Mouse (Mus musculus): ENCODE results near the gene Usp1. TPM values are rescaled to one million over a fixed set of nuclear protein-coding genes. Genes with fewer than 3 reads are reported as not detected.
"Not testable (repeated sequence)": the region's sequence is repeated elsewhere in the genome, so short reads cannot be mapped to it uniquely, and the experiment has no call there.

Usp1 gene
- 10 to 100 TPM in 3 of 4 experiments, 1 to 10 TPM in 1; 10.0 to 13.1 (median 12.4) TPM for total RNA-seq (2022)

DNA sequence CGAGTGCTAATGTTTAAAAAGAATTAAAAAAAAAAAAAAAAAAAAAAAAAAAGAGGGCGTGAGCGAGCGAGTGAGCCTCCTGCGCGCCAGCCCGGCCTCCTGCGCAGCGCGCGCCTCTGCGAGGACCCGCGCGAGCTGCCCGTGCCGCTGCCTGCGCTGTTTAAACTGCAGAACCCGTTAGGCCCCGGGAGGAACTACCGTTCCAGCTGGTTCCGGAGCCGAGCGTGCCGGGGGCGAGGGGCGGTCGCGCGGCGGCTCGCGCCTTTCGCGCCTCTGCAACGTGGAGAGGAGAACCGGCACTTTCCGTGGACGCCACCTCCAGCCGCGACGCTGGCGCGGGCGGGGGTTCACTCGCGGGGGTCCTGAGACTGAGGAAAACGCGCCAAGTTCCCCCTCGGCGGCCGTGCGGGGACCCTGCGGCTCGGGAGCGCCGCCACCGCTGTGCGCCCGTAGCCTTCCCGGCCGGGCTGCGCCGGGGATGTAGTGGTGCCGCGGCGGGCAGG, at the start of gene Usp1:
Gene Usp1 (plus strand): TSS at position 243 of the 503 bp plus-strand sequence.
- peak; percentile 78 to 81 for DNase-seq (ENCODE audit: low spot score in 2 of 2)

DNA sequence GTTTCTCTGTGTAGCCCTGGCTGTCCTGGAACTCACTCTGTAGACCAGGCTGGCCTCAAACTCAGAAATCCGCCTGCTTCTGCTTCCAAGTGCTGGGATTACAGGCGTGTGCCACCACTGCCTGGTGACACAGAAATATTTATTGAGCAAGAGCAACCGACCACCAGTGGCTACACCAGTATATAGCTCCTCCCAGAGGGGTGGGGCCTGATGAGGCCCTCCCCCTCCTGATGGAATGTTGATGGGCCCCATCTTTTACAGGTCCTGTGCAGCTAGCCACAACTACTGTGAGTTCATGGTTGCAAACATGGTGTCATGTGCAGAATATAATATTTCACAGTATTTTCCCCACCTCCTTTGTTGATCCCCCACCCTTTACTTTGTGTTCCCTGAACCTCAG, 40.9 kb upstream of the Usp1 start:
- DNase-seq (ENCODE audit: low spot score in 2 of 2), result no peak

DNA sequence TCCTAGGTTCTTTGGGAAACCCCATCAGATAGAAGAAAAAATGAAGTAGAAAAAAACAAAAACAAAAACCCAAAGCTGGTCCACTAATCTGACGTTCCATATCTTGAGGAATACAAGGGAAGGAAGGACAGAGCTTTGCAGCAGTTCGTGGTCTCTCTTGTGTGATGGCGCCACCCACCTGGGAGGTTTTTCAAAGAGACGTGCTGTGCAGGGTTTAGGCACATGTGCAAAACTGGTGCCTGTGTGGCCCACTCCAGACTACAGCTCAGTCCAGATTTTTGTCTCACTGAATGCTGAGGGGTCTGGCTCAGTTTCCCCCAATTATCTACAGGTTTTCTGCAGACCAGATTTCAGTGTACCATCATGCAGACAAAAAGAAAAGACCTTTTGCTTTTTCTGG, 37.2 kb upstream of the Usp1 start:
- DNase-seq (ENCODE audit: low spot score in 2 of 2), result no peak

DNA sequence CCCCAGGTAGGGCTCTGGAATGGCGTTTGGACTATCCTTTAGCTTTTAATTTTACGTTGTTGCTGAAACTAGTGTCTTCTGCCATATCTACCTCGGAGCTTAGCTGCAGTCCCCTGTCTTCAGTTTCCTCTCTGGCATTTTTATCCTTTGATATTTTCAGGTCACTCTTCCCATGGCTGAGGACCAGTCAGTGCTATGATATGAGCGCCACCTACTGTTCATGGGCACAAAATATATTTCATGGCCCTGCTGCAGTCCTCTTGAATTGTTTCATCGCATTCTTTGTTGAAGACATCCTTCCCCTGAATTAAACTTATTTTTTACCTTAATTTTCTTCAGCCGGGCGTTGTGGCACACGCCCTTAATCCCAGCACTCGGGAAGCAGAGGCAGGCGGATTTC, 36.5 kb upstream of the Usp1 start:
- no peak for DNase-seq (ENCODE audit: low spot score in 2 of 2)

DNA sequence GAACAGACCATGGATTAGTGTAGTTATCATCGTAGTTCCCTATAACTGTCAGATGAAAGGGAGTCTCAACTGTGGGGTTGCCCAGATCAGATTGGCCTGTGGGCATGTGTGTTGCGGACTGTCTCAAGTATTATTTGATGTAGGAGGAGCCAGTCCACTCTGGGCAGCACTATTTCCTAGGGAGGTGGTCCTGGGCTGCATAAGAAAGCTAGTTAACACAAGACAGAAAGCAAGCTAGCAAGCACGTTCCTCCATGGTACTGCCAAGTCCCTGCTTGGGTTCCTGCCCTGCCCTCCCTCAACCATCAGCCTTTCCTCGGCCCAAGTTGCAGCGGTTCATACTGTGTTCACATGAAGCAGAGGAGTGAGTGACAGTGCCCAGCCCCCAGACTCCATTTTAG, 13.4 kb upstream of the Usp1 start:
- DNase-seq (ENCODE audit: low spot score in 2 of 2), result no peak

DNA sequence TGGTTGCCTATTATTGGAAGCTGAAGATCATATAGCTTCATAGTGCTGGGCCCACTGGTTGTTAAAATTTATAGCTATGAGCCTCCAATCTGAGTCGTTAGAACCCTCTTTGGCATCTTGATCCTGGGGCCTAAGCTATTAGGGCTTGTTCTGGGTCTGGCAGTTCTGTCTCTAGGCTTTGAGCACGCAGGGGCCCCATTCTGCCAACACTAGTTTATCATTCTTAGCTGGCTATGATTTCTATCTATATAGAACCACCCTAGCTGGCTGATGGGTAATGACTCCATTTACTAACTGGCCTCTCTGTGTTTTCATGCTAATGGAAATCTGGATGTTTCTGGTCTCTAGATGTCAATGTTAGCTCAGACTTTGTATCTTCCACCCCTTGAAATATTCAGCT, 5.9 kb upstream of the Usp1 start:
- no peak for DNase-seq (ENCODE audit: low spot score in 2 of 2)

DNA sequence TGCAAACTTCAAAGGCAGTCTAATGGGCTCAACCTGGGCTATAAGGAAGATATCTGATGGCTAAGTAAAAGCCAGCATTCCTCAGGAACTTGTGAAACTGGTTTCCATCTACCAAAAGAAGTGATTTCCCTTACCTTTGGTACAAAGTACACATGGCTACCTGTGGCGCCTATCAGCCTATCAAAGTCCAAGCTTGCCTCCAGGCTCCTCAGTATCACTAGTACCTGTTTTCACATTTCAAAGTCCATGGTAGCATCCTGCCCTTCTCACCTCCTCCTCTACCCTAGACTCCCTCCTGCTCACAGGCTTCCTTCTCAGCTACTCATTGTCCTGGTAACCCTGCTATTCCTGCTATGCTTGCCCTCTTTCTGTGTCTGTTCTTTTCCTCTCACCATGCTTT, 5.4 kb upstream of the Usp1 start:
- DNase-seq (ENCODE audit: low spot score in 2 of 2), result no peak

DNA sequence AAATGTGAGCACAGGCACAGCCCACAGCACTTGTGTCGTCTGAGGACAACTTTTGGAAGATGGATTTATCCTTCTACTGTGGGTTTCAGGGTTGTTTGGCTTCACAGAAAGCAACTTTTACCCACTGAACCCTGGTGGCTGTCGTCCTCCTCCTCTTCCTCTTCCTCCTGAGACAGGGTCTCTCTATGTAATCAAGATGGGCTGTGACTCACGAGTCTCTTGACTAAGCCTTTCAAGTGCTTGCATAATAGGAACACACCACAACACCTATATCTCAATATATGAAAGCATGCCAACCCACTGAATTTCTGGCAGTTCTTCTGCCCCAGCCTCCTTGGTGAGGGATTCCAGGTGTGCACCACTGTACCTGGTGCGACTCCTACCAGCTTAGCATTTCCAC, 2.7 kb upstream of the Usp1 start:
- no peak for DNase-seq (ENCODE audit: low spot score in 2 of 2)

DNA sequence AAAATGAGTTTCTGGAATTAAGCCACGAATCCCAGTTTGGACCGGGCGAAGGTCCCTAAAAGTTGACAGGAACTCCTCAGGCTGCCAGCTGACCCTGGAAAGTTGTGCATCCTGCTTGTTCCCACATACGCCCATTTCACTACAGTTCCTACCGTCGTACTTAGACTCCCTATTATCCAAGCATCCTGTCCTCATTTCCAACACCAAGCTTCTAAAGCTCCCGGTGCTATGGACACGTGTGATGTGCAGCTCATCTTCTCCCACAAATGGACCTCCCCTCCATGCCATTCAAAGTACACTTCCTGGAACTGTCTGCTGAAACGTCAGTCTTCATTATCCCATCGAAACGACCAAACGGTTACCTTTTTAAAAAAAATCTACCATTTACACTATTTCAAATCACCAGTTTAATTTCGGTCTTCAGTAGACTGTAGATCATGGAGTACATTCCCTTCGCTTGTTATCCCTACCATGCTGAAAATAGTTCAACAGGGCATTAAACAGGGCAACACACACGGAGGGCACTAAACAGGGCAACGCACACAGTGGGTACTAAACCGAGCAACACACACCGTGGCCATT, 1.5 kb upstream of the Usp1 start:
- no peak for DNase-seq (ENCODE audit: low spot score in 2 of 2)

DNA sequence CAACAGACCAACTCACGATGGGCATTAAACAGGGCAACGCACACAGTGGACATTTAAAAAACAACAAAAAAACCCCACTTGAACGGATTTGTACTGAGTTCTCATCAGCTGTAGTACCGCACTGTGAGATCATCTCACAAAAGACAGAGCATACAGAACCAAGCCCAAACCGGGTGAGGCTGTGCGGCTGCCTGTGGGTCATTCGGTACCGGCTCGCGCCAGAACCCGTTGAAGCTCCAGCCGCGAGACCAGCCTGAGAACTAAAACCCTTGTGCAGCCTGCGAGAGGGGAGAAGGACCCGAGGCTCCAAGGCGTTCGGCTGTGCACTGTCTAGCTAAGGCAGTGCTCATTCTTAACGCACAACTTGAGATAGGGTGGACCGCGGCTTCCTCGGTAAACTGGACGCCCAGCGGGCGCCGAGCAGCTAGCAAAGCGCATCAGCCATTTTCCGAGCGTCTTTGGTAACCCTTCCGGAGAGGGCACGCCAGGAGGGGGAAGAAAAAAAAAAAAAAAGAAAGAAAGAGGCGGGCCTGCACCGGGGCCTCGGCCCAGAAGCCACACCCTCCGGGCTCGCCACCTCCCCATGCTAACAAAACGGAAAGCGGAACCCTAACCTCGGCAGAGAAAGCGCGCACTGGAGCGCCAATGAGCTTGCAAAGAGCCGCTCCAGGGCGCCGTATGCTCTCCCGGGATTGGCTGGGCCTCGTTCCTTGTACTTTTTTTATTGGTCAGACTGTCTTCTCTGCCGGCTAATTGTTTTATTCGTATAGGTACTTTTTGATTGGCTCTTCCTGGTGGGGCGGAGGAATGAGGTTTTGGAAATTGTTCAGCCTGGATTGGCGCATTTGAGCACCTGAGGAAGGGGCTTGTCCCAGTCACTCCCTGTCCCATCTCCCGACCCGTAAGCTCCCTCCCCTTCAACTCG, 705 bp upstream of the Usp1 start:
- peak; percentile 95 to 98 for DNase-seq (ENCODE audit: low spot score in 2 of 2)

DNA sequence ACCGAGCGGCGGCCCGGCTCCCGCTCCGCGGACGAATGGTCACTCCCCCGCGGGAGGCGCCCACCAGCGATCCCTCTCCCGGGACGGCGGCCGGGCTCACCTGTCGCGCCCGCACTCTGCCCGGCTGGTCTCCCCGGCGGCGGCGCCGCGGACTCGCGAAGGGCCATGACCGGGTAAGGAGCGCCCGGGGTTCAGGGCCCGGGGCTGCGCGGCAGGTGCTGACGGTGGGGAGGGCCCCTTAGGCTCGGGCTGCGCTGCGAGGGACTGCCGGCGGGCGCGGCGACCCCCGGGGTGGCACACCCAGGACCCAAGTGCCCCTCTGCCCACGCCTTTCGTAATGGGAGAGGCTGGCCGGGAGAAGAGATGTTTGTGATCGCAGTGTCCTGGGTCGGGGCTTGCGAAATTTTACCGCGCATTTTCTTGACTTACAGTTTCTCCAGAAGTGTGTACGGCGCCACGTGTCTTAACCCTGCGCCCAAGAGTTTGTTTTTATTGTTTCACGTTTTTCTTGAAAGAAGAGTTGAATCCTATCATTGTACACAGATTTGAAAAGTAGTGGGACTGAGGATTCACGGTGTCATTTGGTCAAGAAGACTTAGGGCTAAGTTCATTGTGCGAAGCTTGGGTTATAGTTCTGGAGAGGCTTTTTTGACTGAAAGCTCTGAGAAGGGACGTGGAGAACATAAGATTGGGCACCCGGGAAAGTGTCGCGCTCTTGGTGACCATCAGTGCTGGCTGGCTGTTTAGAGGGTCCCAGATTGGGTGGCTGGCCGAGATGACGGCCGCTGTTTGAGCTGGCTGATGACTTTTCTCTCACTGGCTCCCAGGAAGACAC, 678 bp downstream of the Usp1 start:
- DNase-seq (ENCODE audit: low spot score in 2 of 2), result no peak

DNA sequence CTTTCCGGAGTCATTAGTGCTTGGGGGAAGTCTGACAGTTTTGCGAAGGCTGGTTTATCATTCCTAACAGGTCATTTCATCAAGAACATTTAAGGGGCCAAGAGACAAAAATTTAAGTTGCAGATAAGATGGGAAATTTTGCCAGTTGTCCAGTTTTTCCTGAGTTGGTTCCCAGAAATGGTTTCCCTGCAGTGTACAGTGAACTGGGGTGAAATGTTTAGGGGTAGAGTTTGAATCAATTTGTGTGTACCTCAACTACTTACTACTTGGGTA, 1.2 kb downstream of the Usp1 start:
- DNase-seq (ENCODE audit: low spot score in 2 of 2), result no peak

DNA sequence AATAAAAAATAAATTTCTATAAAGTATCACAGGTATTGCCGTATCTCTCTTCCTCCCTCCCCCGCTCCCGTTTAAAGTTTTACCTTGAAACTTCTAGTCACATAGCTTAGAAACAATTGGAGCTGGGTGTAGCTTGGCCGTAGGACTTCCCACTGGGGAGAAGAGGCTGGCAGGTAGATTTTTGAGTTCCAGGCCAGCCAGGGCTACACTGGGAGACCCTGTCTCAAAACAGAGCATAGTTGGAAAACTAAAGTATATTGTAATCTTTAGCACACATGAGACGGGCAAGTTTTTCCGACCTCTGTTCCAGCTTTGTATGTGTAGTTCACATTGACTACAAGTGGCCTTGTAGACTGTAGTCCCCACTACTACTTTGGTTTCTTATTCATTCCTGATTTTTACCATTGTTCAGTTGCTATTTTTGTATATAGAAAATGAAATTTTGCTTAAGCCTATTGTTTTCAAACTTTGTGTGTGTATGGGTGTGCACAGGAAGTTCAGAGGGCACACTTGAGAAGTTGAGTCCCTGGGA, 1.7 kb downstream of the Usp1 start:
- DNase-seq (ENCODE audit: low spot score in 2 of 2), result no peak

DNA sequence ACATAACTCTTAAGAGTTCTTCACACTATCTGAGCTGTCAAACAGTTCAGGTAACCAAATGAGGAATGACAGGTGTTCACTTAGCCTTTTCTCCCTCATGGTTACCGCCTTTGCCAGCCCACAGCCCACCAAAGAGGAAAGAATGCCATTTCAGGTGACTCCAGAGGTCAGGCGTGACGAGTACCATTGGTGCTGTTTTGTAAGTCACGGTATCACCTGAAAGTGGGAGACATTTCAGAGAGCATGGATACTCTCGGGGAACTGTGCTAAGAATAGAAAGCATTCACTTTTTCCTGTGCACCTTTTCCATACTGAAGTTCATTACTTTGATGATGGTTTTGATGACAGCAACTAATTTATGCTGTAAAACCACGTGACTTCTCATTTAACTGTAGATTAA, 12.4 kb downstream of the Usp1 start:
- DNase-seq (ENCODE audit: low spot score in 2 of 2), result no peak

DNA sequence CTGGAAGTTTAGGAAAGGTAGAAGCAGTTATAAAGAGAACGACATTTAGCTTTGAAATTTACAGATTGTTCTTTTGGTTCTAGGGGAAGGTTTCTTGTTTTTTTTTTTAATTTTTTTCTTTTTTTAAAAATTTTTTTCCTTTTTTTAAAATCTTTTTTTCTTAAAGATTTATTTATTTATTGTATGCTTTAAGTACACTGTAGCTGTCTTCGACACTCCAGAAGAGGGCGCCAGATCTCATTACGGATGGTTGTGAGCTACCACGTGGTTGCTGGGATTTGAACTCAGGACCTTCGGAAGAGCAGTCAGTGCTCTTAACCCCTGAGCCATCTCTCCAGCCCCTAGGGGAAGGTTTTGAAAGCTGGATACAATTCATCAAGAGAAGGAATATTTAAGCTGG, 14.6 kb downstream of the Usp1 start:
- DNase-seq (ENCODE audit: low spot score in 2 of 2), result not testable (repeated sequence)

DNA sequence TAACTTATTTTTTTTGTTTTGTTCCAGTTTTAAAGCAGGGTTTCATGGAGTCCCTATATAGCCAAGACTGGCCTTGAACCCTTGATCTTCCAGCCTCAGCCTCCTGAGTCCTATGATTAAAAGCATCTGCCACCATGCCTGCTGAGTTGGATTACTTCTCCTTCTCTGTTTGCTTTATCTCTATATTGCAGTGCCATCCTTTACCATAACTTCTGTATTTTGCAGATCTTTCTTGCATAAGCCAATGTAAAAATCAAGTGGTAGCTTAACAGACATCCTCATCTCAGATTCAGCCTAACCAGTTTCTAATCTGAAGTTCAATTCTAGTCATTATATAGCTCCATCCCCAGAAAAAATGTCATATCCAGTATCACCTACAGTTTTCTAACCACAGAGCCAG, 27.0 kb downstream of the Usp1 start:
- no peak for DNase-seq (ENCODE audit: low spot score in 2 of 2)

DNA sequence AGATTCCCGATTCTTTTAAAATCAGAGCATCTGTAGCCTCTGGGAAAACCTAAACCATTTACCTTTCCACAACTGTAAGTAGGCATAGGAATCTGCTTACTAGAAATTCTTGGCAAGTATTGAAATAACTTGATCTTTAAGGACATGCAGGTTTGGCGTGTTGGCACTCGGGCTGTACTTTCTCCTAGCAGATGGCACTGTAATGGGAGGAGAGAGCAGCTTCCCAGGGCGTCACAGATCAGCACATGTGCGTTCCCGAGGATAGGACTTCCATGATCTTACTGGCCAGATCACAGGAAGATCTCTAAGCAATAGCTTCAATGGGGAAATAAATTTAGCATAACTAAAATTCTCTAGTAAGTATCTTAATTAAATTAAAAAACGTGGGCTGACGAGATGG, 32.4 kb downstream of the Usp1 start:
- DNase-seq (ENCODE audit: low spot score in 2 of 2), result no peak

DNA sequence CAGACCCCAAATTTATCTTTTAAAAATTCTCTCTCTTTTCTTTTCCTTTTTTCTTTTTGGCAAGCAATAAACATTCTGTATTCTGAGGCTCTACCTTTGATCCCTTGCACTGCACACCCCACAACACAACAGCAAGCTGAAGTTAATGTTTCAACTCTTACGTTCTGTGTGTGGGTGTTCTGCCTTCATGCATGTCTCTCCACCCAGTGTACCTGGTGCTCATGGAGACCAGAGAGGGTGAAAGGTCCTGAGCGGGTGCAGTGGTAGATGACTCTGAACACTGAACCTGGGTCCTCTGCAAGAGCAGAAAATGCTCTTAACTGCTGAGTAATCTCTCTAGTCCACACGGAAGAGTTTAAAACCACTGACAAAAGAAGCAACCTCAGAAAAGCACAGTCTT, 36.6 kb downstream of the Usp1 start:
- no peak for DNase-seq (ENCODE audit: low spot score in 2 of 2)

DNA sequence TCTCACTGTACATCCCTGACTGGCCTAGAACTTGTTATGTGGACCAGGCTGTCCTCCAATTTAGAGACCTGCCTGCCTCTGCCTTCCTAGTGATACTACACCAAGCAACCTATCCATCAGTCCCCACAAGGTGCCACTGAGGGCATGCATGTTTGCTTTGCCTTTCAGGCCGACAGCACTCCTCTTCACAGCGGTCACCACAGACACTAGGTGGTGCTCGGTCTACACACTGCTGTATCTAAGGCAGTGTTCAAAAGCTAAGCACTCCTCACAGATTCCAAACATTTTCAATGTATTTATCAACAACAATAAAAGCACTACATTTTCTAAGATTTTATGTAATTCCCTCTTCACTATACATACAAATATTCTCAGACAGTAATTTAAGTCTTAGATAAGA, 46.3 kb downstream of the Usp1 start:
- DNase-seq (ENCODE audit: low spot score in 2 of 2), result no peak

DNA sequence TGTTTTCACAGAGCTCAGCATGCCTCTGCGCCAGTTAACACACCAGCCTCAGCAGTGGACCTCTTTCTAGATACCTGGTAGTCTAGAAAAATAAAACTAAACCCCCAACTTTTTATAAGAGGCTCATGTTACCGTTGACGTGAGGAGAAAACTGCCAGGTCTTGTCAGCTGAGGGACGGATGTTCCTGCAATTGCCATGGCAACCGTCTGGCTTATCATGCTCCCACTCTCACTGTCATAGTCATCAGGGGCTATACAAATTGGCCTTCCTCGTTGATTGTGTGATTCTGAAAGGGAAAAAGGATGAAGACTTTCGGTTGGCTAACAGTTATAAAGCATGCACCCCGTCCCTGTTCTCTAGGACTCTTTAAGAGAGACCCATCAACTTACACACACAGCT, 52.1 kb downstream of the Usp1 start:
- DNase-seq (ENCODE audit: low spot score in 2 of 2), result no peak

DNA sequence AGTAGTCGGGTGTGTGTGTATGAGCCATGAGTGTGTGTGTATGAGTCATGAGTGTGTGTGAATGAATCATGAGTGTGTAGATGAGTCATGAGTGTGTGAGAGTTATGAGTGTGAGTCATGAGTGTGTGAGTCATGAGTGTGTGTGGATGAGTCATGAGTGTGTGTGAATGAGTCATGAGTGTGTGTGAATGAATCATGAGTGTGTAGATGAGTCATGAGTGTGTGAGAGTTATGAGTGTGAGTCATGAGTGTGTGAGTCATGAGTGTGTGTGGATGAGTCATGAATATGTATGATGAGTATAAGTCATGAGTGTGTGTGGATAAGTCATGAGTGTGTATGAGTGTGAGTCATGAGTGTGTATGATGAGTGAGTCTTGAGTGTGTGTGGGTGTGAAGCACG, 54.7 kb downstream of the Usp1 start:
- not testable (repeated sequence) for DNase-seq (ENCODE audit: low spot score in 2 of 2)

DNA sequence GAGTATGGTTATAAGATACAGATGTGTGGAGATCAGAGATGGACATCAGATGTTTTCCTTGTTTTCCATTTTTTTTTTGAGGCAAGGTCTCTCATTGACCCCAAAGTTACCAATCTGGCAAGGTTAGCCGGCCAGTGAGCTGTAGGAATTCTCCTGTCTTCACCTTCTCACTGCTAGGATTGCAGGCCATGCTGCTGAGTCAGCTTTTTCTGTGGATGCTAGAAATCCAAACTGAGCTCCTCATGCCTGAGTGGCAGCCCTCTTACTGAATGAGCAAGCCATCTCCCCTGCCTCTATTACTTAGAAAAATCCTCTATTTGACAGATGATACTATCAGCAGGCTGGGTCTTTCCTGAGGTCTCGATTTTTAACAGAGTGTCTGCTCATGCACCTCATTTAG, 55.1 kb downstream of the Usp1 start:
- no peak for DNase-seq (ENCODE audit: low spot score in 2 of 2)
